Mouse (Mus musculus) C2C12 (cell line): ENCODE data around the gene Runx1. TPM values are rescaled to one million over a fixed set of nuclear protein-coding genes. Genes with fewer than 3 reads are reported as not detected.
A peak's percentile ranks its signal among the peaks of the same experiment; 100 is the strongest.

Source experiments
- H3K27me3 ChIP-seq: one replicate; pipeline ENCODE4 v1.6.1; 2011; ENCODE audit not compliant: control insufficient read depth, insufficient read depth, insufficient read length
- H3K36me3 ChIP-seq: one replicate; pipeline ENCODE4 v1.6.1; 2011; ENCODE audit not compliant: control insufficient read depth, insufficient read depth
- H3K4me3 ChIP-seq: one replicate; pipeline ENCODE4 v1.5.1; 2011; ENCODE audit warnings: mild to moderate bottlenecking, control low read depth; ENCODE audit not compliant: poor library complexity, insufficient read depth, severe bottlenecking
- H3K79me2 ChIP-seq: one replicate; pipeline ENCODE4 v1.6.1; 2011; ENCODE audit not compliant: control insufficient read depth, insufficient read depth
- H3K79me3 ChIP-seq: one replicate; pipeline ENCODE4 v1.6.1; 2011; ENCODE audit warnings: low read depth, control low read depth
- H3ac ChIP-seq: one replicate; pipeline ENCODE3; 2011; ENCODE audit warnings: low read depth; ENCODE audit not compliant: control insufficient read depth, insufficient read length
- CEBPB ChIP-seq: IDR thresholded peaks from one replicate; pipeline ENCODE4 v1.6.1; 2011; ENCODE audit warnings: low read depth, mild to moderate bottlenecking, control low read depth, moderate library complexity
- CTCF ChIP-seq: IDR thresholded peaks from one replicate; pipeline ENCODE4 v1.5.1; 2011; ENCODE audit not compliant: control insufficient read depth, insufficient read depth, insufficient read length
- FOSL1 ChIP-seq: IDR thresholded peaks from one replicate; pipeline ENCODE4 v1.8.0; 2011; ENCODE audit warnings: mild to moderate bottlenecking, low read length; ENCODE audit not compliant: poor library complexity, insufficient read depth, severe bottlenecking
- MAX ChIP-seq: IDR thresholded peaks from one replicate; pipeline ENCODE4 v1.6.1; 2011; ENCODE audit warnings: mild to moderate bottlenecking, control low read depth
- MYOD1 ChIP-seq: IDR thresholded peaks from one replicate; pipeline ENCODE4 v1.6.1; 2011; ENCODE audit warnings: low read depth; ENCODE audit not compliant: control insufficient read depth, insufficient read length
- MYOG ChIP-seq: IDR thresholded peaks from one replicate; pipeline ENCODE4 v1.6.1; 2011; ENCODE audit not compliant: control insufficient read depth, insufficient read length; ENCODE audit errors: extremely low read depth
- USF1 ChIP-seq: IDR thresholded peaks from one replicate; pipeline ENCODE4 v1.6.1; 2011; ENCODE audit warnings: low read depth, mild to moderate bottlenecking, control low read depth, moderate library complexity
- polyA plus RNA-seq: library from polyadenylated mRNA; unstranded; fragments of >200 nt; fragmentation: generic; extraction: Trizol; gene quantifications from one replicate; pipeline ENCODE4 v1.2.1, GENCODE M21; 2012; ENCODE audit warnings: missing spikeins

Gene Runx1
- polyA plus RNA-seq, 1 experiment, result 28.8 TPM

GRCm38 (mm10) chr16:92591783-92592182 is 234.2 kb downstream of the Runx1 start:
- TF ChIP-seq MYOD1 (no peak), CTCF (no peak), USF1 (peak; percentile 46), MYOG (no peak), CEBPB (no peak), MAX (no peak), FOSL1 (no peak)
- H3K27me3 ChIP-seq, result no peaks in the 10 kb centered on the region
- no peaks in the 10 kb centered on the region for H3K36me3 ChIP-seq
- H3ac ChIP-seq, result no peak overlapping the region
- H3K4me3 ChIP-seq, result no peak overlapping the region
- H3K79me2 ChIP-seq, result no peaks in the 10 kb centered on the region
- H3K79me3 ChIP-seq, result no peaks in the 10 kb centered on the region

GRCm38 (mm10) chr16:92587836-92588235 is 238.1 kb downstream of the Runx1 start:
- H3ac ChIP-seq, result no peak overlapping the region
- no peaks in the 10 kb centered on the region for H3K79me3 ChIP-seq
- no peaks in the 10 kb centered on the region for H3K36me3 ChIP-seq
- H3K4me3 ChIP-seq, result no peak overlapping the region
- no peaks in the 10 kb centered on the region for H3K27me3 ChIP-seq
- TF ChIP-seq FOSL1 (no peak), CEBPB (no peak), USF1 (no peak), CTCF (no peak), MAX (no peak)
- no peaks in the 10 kb centered on the region for H3K79me2 ChIP-seq

- no peaks in the 10 kb centered on the region for H3K79me3 ChIP-seq
- no peak overlapping the region for H3K4me3 ChIP-seq
- no peaks in the 10 kb centered on the region for H3K27me3 ChIP-seq
- TF ChIP-seq MYOD1 (no peak), USF1 (no peak), MAX (no peak), MYOG (no peak), CEBPB (no peak)
- H3ac ChIP-seq, result no peak overlapping the region
- no peaks in the 10 kb centered on the region for H3K79me2 ChIP-seq
- H3K36me3 ChIP-seq, result no peaks in the 10 kb centered on the region
These were observed 244.2 kb downstream of the Runx1 start for GRCm38 (mm10) chr16:92581767-92582166.

- H3ac ChIP-seq, result no peak overlapping the region
These were observed 245.0 kb downstream of the Runx1 start for GRCm38 (mm10) chr16:92580981-92581380.

GRCm38 (mm10) chr16:92578915-92579653 is 246.9 kb downstream of the Runx1 start:
- Histone ChIP-seq H3K4me3 (no peak overlapping the region), H3ac (no peak overlapping the region), H3K36me3 (no peaks in the 10 kb centered on the region), H3K79me3 (no peaks in the 10 kb centered on the region), H3K27me3 (no peaks in the 10 kb centered on the region), H3K79me2 (no peaks in the 10 kb centered on the region)
- TF ChIP-seq FOSL1 (no peak), CEBPB (no peak), CTCF (no peak), USF1 (no peak), MAX (no peak), MYOD1 (no peak), MYOG (no peak)

More at GRCm38 (mm10) chr16:92580981-92581380, 245.0 kb downstream of the Runx1 start:
- no peak for TF ChIP-seq USF1
- no peak for TF ChIP-seq MYOD1
- no peak for TF ChIP-seq MAX
- TF ChIP-seq MYOG, result no peak
- no peak for TF ChIP-seq CTCF
- no peak for TF ChIP-seq CEBPB
- TF ChIP-seq FOSL1, result no peak
- Histone ChIP-seq H3K79me2 (no peaks in the 10 kb centered on the region), H3K79me3 (no peaks in the 10 kb centered on the region), H3K4me3 (no peak overlapping the region), H3K27me3 (no peaks in the 10 kb centered on the region), H3K36me3 (no peaks in the 10 kb centered on the region)

- H3K79me3 ChIP-seq, result no peaks in the 10 kb centered on the region
- no peaks in the 10 kb centered on the region for H3K79me2 ChIP-seq
- no peak overlapping the region for H3K4me3 ChIP-seq
- H3ac ChIP-seq, result no peak overlapping the region
- H3K36me3 ChIP-seq, result no peaks in the 10 kb centered on the region
- no peaks in the 10 kb centered on the region for H3K27me3 ChIP-seq
- TF ChIP-seq FOSL1, result no peak
- TF ChIP-seq MYOD1, result no peak
- no peak for TF ChIP-seq MYOG
- TF ChIP-seq CTCF, result no peak
- TF ChIP-seq CEBPB, result no peak
- TF ChIP-seq MAX, result no peak
- TF ChIP-seq USF1, result no peak
These were observed 248.6 kb downstream of the Runx1 start for GRCm38 (mm10) chr16:92577381-92577780.
